Mouse (Mus musculus): ENCODE results near the gene Tatdn3. TPM values are rescaled to one million over a fixed set of nuclear protein-coding genes. Genes with fewer than 3 reads are reported as not detected.
"Not testable (repeated sequence)": the region's sequence is repeated elsewhere in the genome, so short reads cannot be mapped to it uniquely, and the experiment has no call there.

The Tatdn3 gene
- polyA plus RNA-seq, 1 experiment from 2014 or later, result 15.3 TPM

DNA sequence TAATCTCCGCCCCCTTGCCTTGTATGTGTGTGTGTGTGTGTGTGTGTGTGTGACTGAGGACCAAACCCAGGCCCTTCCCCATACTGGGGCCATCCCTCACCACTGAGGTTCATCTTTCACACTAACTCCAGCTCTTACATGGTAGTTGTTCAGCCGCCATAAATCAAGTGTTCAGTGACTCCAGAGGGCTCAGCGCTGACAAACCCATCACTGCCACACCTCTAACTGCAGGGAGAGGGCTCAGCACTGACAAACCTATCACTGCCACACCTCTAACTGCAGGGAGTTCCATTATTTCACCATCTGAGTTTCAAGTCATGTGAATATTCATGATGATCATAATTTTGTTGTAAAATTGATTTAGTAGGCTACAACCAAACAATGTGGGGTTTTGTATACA is 9.2 kb downstream of the Tatdn3 start:
- no peaks in the 10 kb centered on the region for H3K27me3 ChIP-seq
- H3K27ac ChIP-seq, result no peak overlapping the region
- no peak overlapping the region for H3K4me2 ChIP-seq (replicated peaks)
- no peak for ATAC-seq (ENCODE audit: low FRiP score, low read depth)
- 78% methylated on average over 3 of the region's 3 CpGs for WGBS
- no peaks in the 10 kb centered on the region for H3K4me1 ChIP-seq
- no peak overlapping the region for H3K9ac ChIP-seq
- H3K36me3 ChIP-seq, result peaks cover 4% of the 10 kb centered on the region; the same call in 1 of the 2 replicates
- H3K9me3 ChIP-seq, result no peaks in the 10 kb centered on the region
- no peak overlapping the region for H3K4me3 ChIP-seq

DNA sequence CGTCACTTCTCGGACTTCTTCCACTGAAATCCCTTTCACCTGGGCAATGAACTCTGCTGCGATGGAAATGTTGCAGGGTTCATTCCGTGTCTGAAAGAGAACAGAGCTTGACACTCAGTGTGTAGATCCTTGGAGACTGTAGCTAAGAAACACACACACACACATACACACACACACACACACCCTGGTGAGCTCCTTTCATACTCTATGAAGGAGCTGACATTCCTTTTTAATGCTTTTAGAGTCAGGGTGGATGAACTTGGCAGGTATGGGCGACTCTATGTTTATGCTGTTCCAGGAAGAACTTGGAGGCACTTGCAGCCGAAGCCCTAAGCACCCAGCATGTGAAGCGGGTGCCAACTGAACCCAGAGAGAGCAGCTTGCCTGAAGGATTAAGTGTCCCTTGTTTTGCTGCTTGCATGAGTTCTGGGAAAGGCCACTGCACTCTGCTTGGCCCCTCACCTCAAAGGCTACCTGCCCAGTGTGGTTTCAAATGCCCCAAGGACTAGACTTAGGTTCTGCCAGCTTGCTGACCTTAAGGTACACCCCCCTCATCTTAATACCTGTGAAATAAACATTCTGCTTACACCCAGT is 16.4 kb downstream of the Tatdn3 start:
- no peaks in the 10 kb centered on the region for H3K36me3 ChIP-seq
- WGBS, result 71% methylated on average over 7 of the region's 7 CpGs
- no peak for ATAC-seq (ENCODE audit: low FRiP score, low read depth)
- no peaks in the 10 kb centered on the region for H3K27me3 ChIP-seq
- H3K4me3 ChIP-seq, result no peak overlapping the region
- no peaks in the 10 kb centered on the region for H3K4me1 ChIP-seq
- H3K4me2 ChIP-seq (replicated peaks), result no peak overlapping the region
- H3K27ac ChIP-seq, result no peak overlapping the region
- H3K9ac ChIP-seq, result no peak overlapping the region
- no peaks in the 10 kb centered on the region for H3K9me3 ChIP-seq

DNA sequence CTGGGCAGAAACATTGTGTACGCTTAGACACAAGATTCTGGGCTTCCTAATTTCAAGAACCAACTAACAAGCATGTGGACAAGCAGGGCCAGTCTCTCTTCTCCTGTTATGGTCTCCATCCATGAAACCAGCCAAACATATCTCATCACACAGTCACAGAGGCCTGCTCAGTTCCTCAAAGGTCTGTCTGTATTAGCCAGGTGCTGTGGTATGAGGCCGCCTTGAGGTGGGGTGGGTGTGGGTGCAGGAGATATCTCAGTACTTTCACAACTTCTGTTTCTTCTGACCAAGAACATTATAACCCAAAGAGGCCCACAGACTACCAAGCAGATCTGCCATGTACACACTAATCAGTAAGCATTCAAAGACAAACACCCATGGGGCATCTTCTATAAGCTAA is 17.5 kb downstream of the Tatdn3 start:
- no peak overlapping the region; the same call in 1 of the 2 replicates for H3K9ac ChIP-seq
- no peaks in the 10 kb centered on the region for H3K9me3 ChIP-seq
- H3K4me2 ChIP-seq (replicated peaks), result no peak overlapping the region
- H3K4me3 ChIP-seq, result no peak overlapping the region
- H3K36me3 ChIP-seq, result no peaks in the 10 kb centered on the region
- H3K27me3 ChIP-seq, result no peaks in the 10 kb centered on the region
- no peak for ATAC-seq (ENCODE audit: low FRiP score, low read depth)
- no peak overlapping the region for H3K27ac ChIP-seq
- no peaks in the 10 kb centered on the region for H3K4me1 ChIP-seq
- 95% methylated on average over 2 of the region's 2 CpGs for WGBS

DNA sequence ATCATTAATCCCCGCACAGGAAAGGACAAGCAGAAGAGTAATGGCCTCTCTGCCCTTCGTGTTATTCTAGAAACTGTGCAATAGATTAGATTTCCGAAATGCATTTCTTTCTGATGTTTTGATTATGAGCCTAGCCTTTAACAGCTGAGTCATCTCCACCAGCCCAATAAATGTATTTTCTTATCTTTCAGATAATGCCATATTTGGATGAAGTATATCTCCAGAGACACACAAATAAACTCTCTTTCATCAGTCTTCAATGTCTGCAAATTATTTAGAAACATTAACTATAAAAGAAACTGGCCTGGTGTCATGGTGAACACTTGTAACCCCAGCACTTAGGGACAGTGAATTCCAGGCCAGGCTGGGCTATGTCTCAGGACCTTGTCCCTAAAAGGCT is 20.0 kb downstream of the Tatdn3 start:
- no peak for ATAC-seq (ENCODE audit: low FRiP score, low read depth)
- Histone ChIP-seq H3K27ac (no peak overlapping the region), H3K9me3 (no peaks in the 10 kb centered on the region), H3K4me3 (no peak overlapping the region), H3K36me3 (no peaks in the 10 kb centered on the region), H3K27me3 (no peaks in the 10 kb centered on the region), H3K4me1 (no peaks in the 10 kb centered on the region), H3K9ac (no peak overlapping the region), H3K4me2 (replicated peaks) (no peak overlapping the region)
- 83% methylated on average over 3 of the region's 3 CpGs for WGBS

DNA sequence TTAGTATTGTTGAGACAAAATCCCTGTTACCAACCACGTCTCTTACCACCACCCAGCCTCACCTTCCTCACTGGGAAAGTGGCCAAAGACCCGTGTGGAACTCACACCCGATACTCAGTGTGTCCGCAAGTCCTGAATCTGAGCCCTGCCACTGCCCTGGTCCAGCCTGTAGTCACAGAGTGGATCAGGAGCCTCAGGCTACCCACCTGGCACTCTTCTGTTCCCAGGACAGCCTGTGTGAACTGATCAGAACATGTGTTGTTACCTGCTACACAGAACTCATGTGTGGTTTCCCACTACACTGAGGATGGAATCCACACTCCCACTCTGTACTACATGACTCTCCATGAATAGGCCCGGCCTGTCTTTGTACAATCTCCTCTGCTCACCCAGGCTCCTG is 20.6 kb downstream of the Tatdn3 start:
- Histone ChIP-seq H3K9me3 (no peaks in the 10 kb centered on the region), H3K27ac (no peak overlapping the region), H3K36me3 (no peaks in the 10 kb centered on the region), H3K9ac (no peak overlapping the region), H3K4me2 (replicated peaks) (no peak overlapping the region), H3K27me3 (no peaks in the 10 kb centered on the region), H3K4me1 (no peaks in the 10 kb centered on the region), H3K4me3 (no peak overlapping the region)
- 79% methylated on average over 5 of the region's 5 CpGs for WGBS
- no peak for ATAC-seq (ENCODE audit: low FRiP score, low read depth)

DNA sequence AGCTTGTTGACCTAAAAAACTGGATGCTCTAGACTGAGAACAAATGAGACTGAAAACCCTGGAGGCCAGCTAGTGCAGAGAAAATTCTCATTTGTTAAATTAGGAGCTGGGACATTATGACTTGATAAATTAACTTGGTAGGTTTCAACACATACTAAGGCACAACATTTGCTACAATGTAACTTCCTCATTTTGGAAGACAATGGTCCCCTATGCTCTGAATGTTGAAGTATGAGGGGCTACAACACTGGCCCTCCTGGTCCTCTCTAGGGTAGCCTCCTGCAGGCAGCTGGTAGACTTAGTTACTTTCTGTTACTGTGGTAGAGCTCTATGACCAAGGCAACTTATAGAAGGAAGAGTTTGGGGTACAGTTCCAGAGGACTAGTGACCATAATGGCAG is 21.4 kb downstream of the Tatdn3 start:
- H3K4me1 ChIP-seq, result no peaks in the 10 kb centered on the region
- H3K4me2 ChIP-seq (replicated peaks), result no peak overlapping the region
- no peak for ATAC-seq (ENCODE audit: low FRiP score, low read depth)
- no peak overlapping the region for H3K27ac ChIP-seq
- H3K27me3 ChIP-seq, result no peaks in the 10 kb centered on the region
- no peak overlapping the region for H3K9ac ChIP-seq
- H3K9me3 ChIP-seq, result no peaks in the 10 kb centered on the region
- H3K36me3 ChIP-seq, result no peaks in the 10 kb centered on the region
- no peak overlapping the region for H3K4me3 ChIP-seq

DNA sequence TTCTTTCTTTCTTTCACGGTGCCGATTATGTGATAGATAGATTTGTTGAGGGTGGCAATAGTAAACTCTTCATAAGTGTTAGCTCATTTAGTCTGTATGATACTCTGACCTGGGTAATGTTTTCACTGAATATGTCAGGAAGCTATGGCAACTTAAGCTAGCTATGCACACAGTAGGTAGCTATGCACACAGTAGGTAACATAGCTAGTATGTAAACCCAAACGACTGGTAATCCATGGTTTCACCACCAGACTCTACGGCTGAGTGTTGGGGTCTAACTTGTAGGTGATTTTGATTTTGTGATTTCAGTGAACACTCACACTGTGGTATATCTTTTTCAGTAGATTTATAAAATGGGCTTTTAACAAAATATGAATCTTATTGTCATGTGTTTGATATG is 24.7 kb downstream of the Tatdn3 start:
- Histone ChIP-seq H3K4me2 (replicated peaks) (no peak overlapping the region), H3K4me1 (no peaks in the 10 kb centered on the region), H3K4me3 (no peak overlapping the region), H3K9me3 (no peaks in the 10 kb centered on the region), H3K27me3 (no peaks in the 10 kb centered on the region), H3K27ac (no peak overlapping the region), H3K9ac (no peak overlapping the region), H3K36me3 (no peaks in the 10 kb centered on the region)
- ATAC-seq (ENCODE audit: low FRiP score, low read depth), result no peak
- WGBS, result 91% methylated on average over 4 of the region's 4 CpGs

DNA sequence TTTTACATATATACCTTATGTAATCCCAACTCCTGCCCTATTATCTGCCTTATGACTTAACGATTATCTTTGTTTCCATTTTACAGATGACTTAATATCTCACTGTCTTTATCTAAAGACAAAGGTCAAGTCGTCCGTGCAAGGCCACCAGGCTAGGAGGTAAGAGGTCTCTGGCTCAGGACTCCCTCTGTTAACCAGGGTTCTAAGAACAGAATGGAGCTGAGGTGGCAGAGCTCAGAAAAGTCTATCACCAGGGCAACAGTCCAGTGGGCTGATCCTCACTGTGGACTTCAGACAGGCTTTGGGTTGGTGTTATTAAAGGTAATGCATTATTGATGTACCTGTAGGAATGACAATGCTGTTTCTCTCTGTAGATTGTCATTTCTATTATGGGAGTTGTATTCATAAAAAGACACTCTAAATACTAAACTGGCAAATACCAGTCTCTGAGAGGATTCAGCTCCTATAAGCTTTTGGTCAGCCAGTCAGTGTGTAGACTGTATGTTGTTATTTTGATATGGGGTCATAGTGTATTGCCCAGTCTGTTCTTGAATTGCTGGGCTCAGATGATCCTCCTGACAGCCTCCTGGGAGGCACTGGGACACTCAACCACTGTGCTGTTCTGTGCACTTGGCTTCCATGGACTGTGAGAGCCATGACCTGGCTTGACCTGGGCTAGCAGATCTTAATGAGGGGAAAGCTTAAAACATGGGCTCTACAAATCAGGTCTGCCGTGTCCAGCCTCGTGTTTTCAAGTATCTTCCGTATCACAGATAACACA is 26.0 kb downstream of the Tatdn3 start, which contains the start of gene Spata45:
Gene Spata45, plus strand, starts transcription at position 86 of the 781 bp plus-strand sequence.
- H3K27ac ChIP-seq, result no peak within 1 kb of the TSS
- no peak within 1 kb of the TSS for H3K4me3 ChIP-seq
- H3K9me3 ChIP-seq, result no peaks in the 10 kb centered on the region
- 75% methylated on average over 6 of the region's 6 CpGs for WGBS
- no peak for ATAC-seq (ENCODE audit: low FRiP score, low read depth)
- no peak within 1 kb of the TSS for H3K9ac ChIP-seq
- H3K4me1 ChIP-seq, result no peaks in the 10 kb centered on the region
- H3K27me3 ChIP-seq, result no peaks in the 10 kb centered on the region
- no peak within 1 kb of the TSS for H3K4me2 ChIP-seq (replicated peaks)
- H3K36me3 ChIP-seq, result no peaks in the 10 kb centered on the region

DNA sequence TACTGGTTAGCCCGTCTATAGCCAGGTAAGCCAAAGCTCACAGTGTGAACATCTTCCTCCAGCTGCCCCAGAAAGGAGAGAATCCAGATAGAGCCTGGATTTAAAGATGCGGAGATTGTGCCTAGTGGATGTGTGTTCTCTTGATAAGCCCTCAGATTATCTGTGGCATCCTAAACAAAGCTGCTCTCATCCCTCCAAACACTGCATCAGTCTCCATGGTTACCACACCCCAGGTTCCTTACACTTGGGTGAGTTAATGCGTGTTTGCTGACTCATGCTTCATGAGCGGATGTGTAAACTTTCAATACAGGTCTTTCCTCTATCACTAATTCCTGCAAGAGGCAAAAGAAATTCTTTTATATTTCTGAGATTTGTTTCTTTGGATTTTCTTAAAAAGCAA is 27.1 kb downstream of the Tatdn3 start:
- Histone ChIP-seq H3K9ac (no peak overlapping the region), H3K4me2 (replicated peaks) (no peak overlapping the region), H3K9me3 (no peaks in the 10 kb centered on the region), H3K4me1 (no peaks in the 10 kb centered on the region), H3K4me3 (no peak overlapping the region), H3K27ac (no peak overlapping the region), H3K36me3 (no peaks in the 10 kb centered on the region), H3K27me3 (no peaks in the 10 kb centered on the region)
- ATAC-seq (ENCODE audit: low FRiP score, low read depth), result no peak
- WGBS, result 48% methylated on average over 4 of the region's 4 CpGs

DNA sequence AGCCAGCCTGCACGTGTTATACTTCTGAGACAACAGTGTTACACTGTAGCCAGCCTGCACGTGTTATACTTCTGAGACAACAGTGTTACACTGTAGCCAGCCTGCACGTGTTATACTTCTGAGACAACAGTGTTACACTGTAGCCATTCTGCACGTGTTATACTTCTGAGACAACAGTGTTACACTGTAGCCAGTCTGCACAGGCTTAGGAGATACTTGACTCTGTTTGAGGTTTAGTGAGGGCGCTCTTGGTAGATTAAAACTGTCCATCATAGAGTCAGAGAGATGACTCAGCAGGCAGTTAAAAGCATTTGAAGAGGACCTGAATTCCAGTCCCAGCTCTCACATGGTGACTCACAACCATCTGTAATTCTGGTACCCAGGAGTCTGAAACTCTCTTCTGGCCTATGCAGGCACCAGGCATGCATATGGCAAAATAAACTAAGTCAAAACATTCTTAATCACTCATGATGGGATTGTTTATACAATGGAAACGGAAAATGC is 31.8 kb downstream of the Tatdn3 start:
- 82% methylated on average over 6 of the region's 6 CpGs for WGBS
- not testable (repeated sequence) for H3K27ac ChIP-seq; H3K4me3 ChIP-seq; H3K4me1 ChIP-seq; H3K36me3 ChIP-seq; H3K9me3 ChIP-seq; H3K27me3 ChIP-seq; H3K9ac ChIP-seq; H3K4me2 ChIP-seq (replicated peaks); ATAC-seq (ENCODE audit: low FRiP score, low read depth)

DNA sequence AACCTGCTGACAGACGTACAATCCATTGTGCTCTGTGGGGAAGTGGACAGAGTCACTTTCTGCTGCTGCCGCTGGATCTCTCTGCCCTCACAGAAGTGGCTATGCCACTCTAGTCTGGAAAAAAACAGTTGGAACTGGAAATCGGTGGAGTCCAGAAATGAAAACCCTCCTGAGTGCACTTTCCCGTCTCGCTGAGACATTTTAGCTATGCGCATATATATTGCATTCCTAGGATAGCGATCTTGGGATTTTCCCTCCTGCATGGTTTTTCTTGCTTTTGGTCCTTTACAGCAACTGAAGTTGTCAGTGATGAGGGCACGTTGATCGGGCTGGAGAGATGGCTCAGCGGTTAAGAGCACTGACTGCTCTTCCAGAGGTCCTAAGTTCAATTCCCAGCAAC is 32.5 kb downstream of the Tatdn3 start:
- ATAC-seq (ENCODE audit: low FRiP score, low read depth), result no peak
- H3K9ac ChIP-seq, result no peak overlapping the region
- no peak overlapping the region for H3K27ac ChIP-seq
- H3K9me3 ChIP-seq, result no peaks in the 10 kb centered on the region
- H3K4me1 ChIP-seq, result peaks cover 9% of the 10 kb centered on the region
- H3K4me3 ChIP-seq, result no peak overlapping the region
- 77% methylated on average over 10 of the region's 10 CpGs for WGBS
- H3K27me3 ChIP-seq, result no peaks in the 10 kb centered on the region
- H3K4me2 ChIP-seq (replicated peaks), result no peak overlapping the region
- no peaks in the 10 kb centered on the region for H3K36me3 ChIP-seq

DNA sequence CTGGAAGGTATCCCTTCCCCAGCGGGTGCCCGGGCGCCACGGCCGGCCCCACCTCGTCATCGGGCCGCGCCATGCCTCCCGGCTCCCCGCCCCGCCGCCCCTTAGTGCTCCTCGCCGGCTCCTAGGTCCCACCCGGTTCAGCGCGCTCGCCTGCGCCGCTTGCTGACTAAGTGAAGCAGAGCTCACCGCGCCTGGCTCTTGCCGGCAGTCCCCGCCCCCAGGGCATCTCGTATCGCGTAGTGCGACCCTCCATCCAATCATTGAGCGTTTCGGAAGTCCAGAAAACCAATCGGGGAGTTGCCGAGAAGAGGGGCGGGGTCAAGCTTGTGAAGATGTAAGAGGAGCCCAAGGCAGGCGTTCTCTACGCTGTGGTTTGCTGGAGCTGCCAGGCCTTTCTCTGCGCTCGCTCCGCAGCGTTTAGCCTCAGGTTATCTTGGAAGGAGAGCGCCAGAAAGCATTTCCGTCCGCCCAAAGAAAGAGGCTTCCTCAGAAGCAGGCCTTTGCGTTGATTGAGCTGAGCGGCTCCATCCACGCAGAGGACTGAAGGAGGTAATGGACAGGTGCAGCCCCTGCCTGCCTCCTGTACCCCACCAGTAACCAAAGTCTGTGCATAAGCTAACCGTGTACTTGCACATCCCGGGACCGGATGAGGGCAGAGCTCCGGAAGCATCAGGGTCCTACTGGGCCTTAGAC is 36.6 kb downstream of the Tatdn3 start, which contains the start of gene Flvcr1:
Gene Flvcr1, minus strand, starts transcription at position 138 of the 693 bp plus-strand sequence.
- Histone ChIP-seq H3K4me2 (replicated peaks) (peak within 1 kb of the TSS; percentile 98), H3K36me3 (peaks cover 5% of the 10 kb centered on the region)

More for the DNA sequence above, 36.6 kb downstream of the Tatdn3 start, which contains the start of gene Flvcr1:
- WGBS, result under 1% methylated on average over 50 of the region's 50 CpGs
- Histone ChIP-seq H3K9me3 (no peaks in the 10 kb centered on the region), H3K9ac (peak within 1 kb of the TSS; percentile 81), H3K4me3 (peak within 1 kb of the TSS; percentile 75), H3K27me3 (no peaks in the 10 kb centered on the region), H3K4me1 (peaks cover 18% of the 10 kb centered on the region), H3K27ac (peak within 1 kb of the TSS; percentile 79)
- ATAC-seq (ENCODE audit: low FRiP score, low read depth), result peak; percentile 99

Measured in limb, embryonic 13.5 days (tissue).